Mouse (Mus musculus) midbrain, embryonic 13.5 days (tissue): ENCODE measurements at regions not wholly inside any gene's neighbourhood (a gene's known extent, or its start where the extent isn't known, plus 50 kb on each side); places are given as distances from the start of the nearest gene placed in this dataset.

Experiments
- ATAC-seq: fragments of 200-750 bp; cut with Nextera tagmentation; 2 replicates; pipeline ENCODE4 v1.8.0; 2017; ENCODE audit warnings: mild to moderate bottlenecking, moderate TSS enrichment, moderate library complexity
- H3K27ac ChIP-seq: fragments of 300-500 bp; sonication (generic); 2 replicates; pipeline ENCODE4 v1.5.1; 2015; ENCODE audit warnings: inconsistent platforms, mild to moderate bottlenecking, moderate library complexity
- H3K27me3 ChIP-seq: fragments of 300-500 bp; sonication (generic); 2 replicates; pipeline ENCODE4 v1.6.1; 2015; ENCODE audit warnings: mild to moderate bottlenecking, inconsistent platforms
- H3K36me3 ChIP-seq: fragments of 300-500 bp; sonication (generic); 2 replicates; pipeline ENCODE4 v1.6.1; 2015; ENCODE audit warnings: mild to moderate bottlenecking, inconsistent platforms
- H3K4me1 ChIP-seq: fragments of 300-500 bp; sonication (generic); replicated peaks from 2 replicates; pipeline ENCODE4 v1.6.1; 2015; ENCODE audit warnings: inconsistent platforms
- H3K4me2 ChIP-seq: fragments of 300-500 bp; sonication (generic); replicated peaks from 2 replicates; pipeline ENCODE4 v1.6.1; 2015; ENCODE audit warnings: moderate library complexity, mild to moderate bottlenecking, inconsistent platforms
- H3K4me3 ChIP-seq: fragments of 300-500 bp; sonication (generic); replicated peaks from 2 replicates; pipeline ENCODE4 v1.5.1; 2015; ENCODE audit warnings: mild to moderate bottlenecking, inconsistent platforms
- H3K9ac ChIP-seq: fragments of 300-500 bp; sonication (generic); replicated peaks from 2 replicates; pipeline ENCODE4 v1.6.1; 2015; ENCODE audit warnings: mild to moderate bottlenecking, inconsistent platforms
- H3K9me3 ChIP-seq: fragments of 300-500 bp; sonication (generic); 2 replicates; pipeline ENCODE4 v1.6.1; 2016; ENCODE audit warnings: mild to moderate bottlenecking, inconsistent platforms
- WGBS: fragments of 180-500 bp; shearing (Covaris S2); methylation state at CpG from one replicate; pipeline ENCODE4 v1.1.7; 2015; 5-methylcytosine and 5-hydroxymethylcytosine counted together

DNA sequence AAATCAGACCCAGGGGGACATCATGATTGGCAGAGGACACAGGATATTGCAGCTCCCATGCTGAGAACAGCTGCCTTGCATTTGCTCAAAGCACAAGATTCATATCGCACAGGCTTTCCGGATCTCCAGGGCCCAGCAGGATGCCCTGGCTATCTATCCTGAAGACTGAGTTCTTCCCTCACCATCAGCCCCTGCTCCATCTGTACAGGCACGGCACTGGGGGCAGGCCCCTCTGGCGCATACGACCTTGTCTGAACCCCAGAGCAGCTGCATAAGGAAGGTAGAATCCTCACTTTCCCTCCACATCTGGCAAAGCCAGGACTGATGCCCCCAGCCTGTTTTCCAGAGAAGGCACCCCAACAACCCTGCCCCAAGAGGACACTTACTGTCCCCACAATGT lies 266.8 kb downstream of the Tns1 start:
- Histone ChIP-seq H3K4me3 (no peak overlapping the region), H3K27me3 (no peaks in the 10 kb centered on the region), H3K4me1 (peaks cover 10% of the 10 kb centered on the region), H3K27ac (no peak overlapping the region), H3K36me3 (no peaks in the 10 kb centered on the region), H3K9me3 (no peaks in the 10 kb centered on the region), H3K9ac (no peak overlapping the region), H3K4me2 (no peak overlapping the region)
- WGBS: 63% methylated on average over 5 of the region's 5 CpGs
- no peak for ATAC-seq

DNA sequence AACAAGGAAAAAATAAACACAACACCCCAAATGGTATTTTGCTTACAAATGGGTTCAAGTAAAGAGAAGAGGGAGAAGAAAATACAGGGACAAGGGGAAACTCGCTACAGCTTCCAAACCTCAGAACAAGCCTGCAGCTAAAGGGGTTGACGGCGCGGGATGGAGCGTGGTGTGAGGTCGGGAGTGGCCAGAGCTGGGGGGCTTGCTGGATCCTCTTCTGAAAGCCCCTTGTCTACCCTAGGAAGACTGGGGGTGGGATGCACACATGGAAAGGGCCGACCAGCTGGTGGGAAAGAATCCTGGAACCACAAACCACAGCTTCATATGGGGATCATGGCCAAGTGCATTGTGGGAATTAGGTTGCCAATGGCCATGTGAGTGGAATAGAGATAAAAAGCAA lies 267.4 kb downstream of the Tns1 start:
- Histone ChIP-seq H3K27ac (no peak overlapping the region), H3K36me3 (no peaks in the 10 kb centered on the region), H3K9me3 (no peaks in the 10 kb centered on the region), H3K4me2 (no peak overlapping the region), H3K4me3 (no peak overlapping the region), H3K27me3 (no peaks in the 10 kb centered on the region), H3K9ac (no peak overlapping the region), H3K4me1 (peaks cover 8% of the 10 kb centered on the region)
- 92% methylated on average over 7 of the region's 7 CpGs for WGBS
- ATAC-seq: no peak

DNA sequence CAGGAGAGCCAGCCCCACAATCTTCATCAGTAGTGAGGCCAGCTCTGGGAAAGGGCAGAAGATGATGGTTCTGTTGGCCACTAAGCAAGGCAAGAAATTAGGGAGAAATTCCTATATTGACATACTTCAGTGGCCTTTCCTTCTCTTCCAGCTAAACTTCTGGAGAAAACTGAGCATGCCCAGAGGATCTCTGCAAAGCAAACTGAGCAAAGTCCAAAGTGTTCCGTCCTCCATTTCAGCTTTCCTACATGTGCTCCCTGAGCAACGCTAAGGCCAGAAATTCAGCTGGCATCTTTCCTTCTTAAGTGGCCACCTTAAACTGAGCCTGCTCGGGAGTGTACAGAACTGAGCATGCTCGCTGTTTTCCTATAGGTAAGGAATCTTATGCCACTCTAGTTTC lies 268.9 kb downstream of the Tns1 start:
- 90% methylated on average over 4 of the region's 4 CpGs for WGBS
- Histone ChIP-seq H3K27me3 (no peaks in the 10 kb centered on the region), H3K36me3 (no peaks in the 10 kb centered on the region), H3K27ac (no peak overlapping the region), H3K4me1 (peaks cover 15% of the 10 kb centered on the region), H3K4me3 (no peak overlapping the region), H3K4me2 (no peak overlapping the region), H3K9ac (no peak overlapping the region), H3K9me3 (no peaks in the 10 kb centered on the region)
- ATAC-seq: no peak

DNA sequence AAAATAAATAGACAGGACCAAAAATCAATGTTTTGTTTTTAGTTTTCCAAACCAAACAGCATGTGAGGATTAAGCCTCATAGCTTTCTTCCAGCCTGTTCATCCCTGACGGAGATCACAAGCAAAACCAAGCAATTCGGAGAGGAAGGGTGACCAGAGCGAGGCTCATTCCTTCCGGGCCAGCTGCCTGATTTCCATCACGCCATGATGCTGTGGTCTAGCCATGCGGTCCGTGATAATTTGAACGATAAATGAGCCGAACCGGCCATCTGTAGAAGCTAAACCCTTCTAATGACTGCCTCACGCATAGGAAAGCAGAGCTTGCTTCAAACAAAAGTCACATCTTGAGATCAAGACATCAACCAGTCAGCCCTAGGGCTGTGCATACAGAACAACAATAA lies 270.4 kb downstream of the Tns1 start:
- H3K9me3 ChIP-seq: no peaks in the 10 kb centered on the region
- no peak overlapping the region for H3K9ac ChIP-seq
- no peak for ATAC-seq
- WGBS: 45% methylated on average over 11 of the region's 11 CpGs
- peaks cover 23% of the 10 kb centered on the region for H3K4me1 ChIP-seq
- no peaks in the 10 kb centered on the region for H3K27me3 ChIP-seq
- H3K27ac ChIP-seq: no peak overlapping the region
- H3K36me3 ChIP-seq: no peaks in the 10 kb centered on the region
- no peak overlapping the region for H3K4me3 ChIP-seq
- H3K4me2 ChIP-seq: no peak overlapping the region

DNA sequence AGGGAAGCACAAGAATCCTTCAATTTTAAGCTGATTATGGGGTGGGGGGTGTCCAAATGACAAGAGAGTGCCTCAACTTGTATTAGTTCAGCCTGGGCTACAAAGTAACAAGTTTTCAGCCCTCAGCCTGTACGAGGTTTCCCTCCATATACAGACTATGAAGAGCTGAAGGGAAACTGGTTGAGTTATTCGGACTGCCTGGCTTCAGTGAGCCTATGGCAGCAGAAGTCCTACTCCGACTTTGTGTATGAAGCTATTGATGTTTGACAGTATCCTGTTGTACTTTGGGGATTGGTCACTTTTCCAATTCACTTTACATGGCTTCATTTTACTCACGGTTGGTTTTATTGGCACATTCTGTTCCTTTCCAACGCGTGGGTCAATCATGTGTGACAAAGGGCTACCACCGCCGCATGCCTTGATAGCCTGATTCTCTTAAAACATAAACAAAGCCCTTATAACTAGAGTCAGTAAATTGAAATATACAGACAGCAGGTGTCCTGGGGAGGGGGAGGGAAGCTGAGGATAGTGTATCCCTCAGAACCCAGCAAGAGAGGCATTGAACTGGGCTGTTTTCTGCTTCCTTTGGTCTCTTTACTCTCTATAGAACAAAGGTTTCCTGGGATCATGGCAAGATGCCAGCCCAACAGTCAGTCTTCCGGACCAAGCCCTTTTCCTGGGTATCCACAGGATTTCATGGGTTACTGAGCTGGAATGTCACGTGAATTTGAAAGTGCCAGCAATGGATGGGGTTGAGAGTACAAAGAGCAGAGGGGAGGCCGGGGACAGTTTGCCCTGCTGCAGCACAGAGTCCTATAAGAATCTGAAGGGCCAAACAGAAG lies 273.9 kb downstream of the Tns1 start:
- no peaks in the 10 kb centered on the region for H3K9me3 ChIP-seq
- H3K4me2 ChIP-seq: no peak overlapping the region
- H3K9ac ChIP-seq: no peak overlapping the region
- 29% methylated on average over 11 of the region's 11 CpGs for WGBS
- H3K4me3 ChIP-seq: no peak overlapping the region
- H3K27ac ChIP-seq: peak overlapping the region; percentile 35; the same call in 1 of the 2 replicates
- H3K27me3 ChIP-seq: peaks cover 4% of the 10 kb centered on the region; the same call in 1 of the 2 replicates
- peak; percentile 90 for ATAC-seq
- peaks cover 19% of the 10 kb centered on the region for H3K4me1 ChIP-seq
- no peaks in the 10 kb centered on the region for H3K36me3 ChIP-seq

DNA sequence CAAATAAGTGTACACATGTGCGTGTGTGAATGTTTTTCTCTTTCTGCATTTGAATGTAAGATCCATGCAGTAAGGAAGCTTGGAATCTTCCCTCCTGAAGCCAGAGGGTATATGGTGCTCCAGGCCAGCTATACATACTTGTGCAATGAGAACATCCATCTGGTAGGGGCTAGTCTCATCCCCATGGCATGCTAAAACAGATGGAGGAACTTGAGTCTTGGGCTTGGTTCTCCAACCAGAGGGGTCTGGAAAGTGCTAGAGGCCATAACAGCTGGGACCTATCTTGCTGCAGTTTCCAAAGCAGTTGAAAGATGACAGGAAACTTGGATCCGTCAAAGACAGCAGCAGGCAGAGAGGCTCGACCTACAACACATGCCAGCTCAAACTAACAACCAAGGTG lies 275.9 kb downstream of the Tns1 start:
- H3K4me3 ChIP-seq: no peak overlapping the region
- H3K27me3 ChIP-seq: peaks cover 4% of the 10 kb centered on the region; the same call in 1 of the 2 replicates
- peaks cover 15% of the 10 kb centered on the region for H3K4me1 ChIP-seq
- ATAC-seq: no peak
- WGBS: 93% methylated on average over 3 of the region's 3 CpGs
- H3K27ac ChIP-seq: no peak overlapping the region
- H3K4me2 ChIP-seq: no peak overlapping the region
- no peak overlapping the region for H3K9ac ChIP-seq
- no peaks in the 10 kb centered on the region for H3K9me3 ChIP-seq
- no peaks in the 10 kb centered on the region for H3K36me3 ChIP-seq

DNA sequence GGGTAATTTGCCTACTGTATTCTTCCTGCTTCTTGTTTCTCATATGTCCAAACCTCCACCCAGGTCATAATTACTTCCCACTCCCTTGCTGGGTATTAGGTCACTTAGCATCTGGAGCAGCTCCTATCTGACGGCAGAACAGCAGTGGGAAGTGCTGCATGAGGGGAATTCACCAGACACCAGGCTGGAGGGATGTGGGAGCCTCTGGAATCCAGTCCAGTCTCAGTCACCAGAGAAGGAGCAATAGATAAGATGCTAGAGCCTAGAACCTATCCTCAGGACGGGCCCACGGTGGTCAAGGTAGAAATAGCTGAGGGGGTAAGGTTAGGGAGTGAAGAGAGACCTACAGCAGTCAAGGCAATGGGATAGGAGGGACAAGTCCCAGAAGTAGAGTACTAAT lies 277.1 kb downstream of the Tns1 start:
- ATAC-seq: no peak
- Histone ChIP-seq H3K27ac (no peak overlapping the region), H3K4me2 (no peak overlapping the region), H3K4me3 (no peak overlapping the region), H3K9me3 (no peaks in the 10 kb centered on the region), H3K36me3 (no peaks in the 10 kb centered on the region), H3K4me1 (peaks cover 15% of the 10 kb centered on the region), H3K27me3 (peaks cover 4% of the 10 kb centered on the region; the same call in 1 of the 2 replicates), H3K9ac (no peak overlapping the region)
- WGBS: 87% methylated on average over 3 of the region's 3 CpGs

DNA sequence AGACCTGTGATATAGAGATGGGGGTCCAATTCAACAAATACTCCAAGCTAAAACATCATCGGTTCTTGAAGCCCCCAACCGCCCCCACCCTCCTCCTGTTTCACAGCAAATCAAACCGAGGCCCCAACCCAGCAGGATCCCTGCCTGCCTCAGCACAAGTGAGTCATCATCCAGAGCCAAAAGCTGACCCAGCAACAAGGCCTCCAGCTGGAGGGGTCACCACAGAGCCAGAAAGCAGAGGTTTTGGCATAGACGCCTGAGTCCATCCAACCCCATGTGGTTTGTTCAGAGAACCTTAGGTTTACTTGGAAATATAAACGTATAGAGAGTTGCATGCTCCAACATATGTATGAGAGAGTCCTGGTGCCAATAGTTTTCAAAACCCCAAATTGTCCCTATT lies 279.1 kb downstream of the Tns1 start:
- Histone ChIP-seq H3K4me2 (no peak overlapping the region), H3K27me3 (peaks cover 4% of the 10 kb centered on the region; the same call in 1 of the 2 replicates), H3K4me3 (no peak overlapping the region), H3K4me1 (peaks cover 6% of the 10 kb centered on the region; the same call in 1 of the 2 replicates), H3K36me3 (no peaks in the 10 kb centered on the region), H3K9ac (no peak overlapping the region), H3K9me3 (no peaks in the 10 kb centered on the region), H3K27ac (no peak overlapping the region)
- no peak for ATAC-seq
- WGBS: 82% methylated on average over 5 of the region's 5 CpGs

DNA sequence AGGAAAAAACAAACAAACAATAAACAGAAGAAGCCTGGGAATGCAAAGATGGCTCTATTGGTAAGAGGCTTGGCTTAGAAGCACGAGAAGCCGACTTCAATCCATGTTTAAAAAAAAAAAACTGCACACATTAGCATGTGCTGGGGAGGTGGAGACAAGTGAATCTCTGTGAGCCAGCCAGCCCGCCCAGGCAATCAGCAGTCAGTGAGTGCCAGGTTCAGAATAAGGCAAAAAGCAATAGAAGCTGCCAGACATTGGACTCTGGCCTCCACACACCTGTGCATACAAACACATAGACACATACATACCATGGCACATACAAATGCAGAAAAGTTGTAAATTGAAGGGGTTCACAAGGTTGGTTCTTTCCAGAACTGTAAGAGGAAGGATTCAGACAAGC lies 279.7 kb downstream of the Tns1 start:
- WGBS: 79% methylated on average over 3 of the region's 3 CpGs
- no peaks in the 10 kb centered on the region for H3K9me3 ChIP-seq
- no peak overlapping the region for H3K4me2 ChIP-seq
- no peaks in the 10 kb centered on the region for H3K36me3 ChIP-seq
- no peak overlapping the region for H3K27ac ChIP-seq
- no peak for ATAC-seq
- no peak overlapping the region for H3K4me3 ChIP-seq
- peaks cover under 1% of the 10 kb centered on the region; the same call in 1 of the 2 replicates for H3K4me1 ChIP-seq
- peaks cover 4% of the 10 kb centered on the region; the same call in 1 of the 2 replicates for H3K27me3 ChIP-seq
- no peak overlapping the region for H3K9ac ChIP-seq

DNA sequence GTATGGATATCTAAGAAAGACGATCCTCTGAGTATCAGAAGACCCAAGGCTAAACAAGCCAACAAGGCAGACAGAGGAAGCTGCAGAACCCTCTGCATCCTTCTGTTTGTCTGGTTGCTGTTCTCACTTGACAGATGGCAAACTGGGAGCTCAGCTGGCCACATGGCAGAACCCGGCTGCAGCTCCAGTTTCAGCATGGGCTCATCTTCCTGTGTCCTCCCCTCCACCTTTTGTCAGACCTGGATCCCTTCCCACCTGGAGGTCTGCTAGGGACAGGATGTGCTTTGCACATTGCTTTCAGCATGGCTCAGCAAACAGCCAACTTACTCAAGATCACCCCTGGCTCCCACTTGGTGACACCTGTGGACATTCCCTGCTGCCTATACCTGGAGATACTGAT lies 284.9 kb downstream of the Tns1 start:
- no peak for ATAC-seq
- Histone ChIP-seq H3K9ac (no peak overlapping the region), H3K4me2 (no peak overlapping the region), H3K4me1 (no peaks in the 10 kb centered on the region), H3K27ac (no peak overlapping the region), H3K4me3 (no peak overlapping the region), H3K36me3 (no peaks in the 10 kb centered on the region), H3K27me3 (no peaks in the 10 kb centered on the region), H3K9me3 (no peaks in the 10 kb centered on the region)
- 83% methylated on average over 2 of the region's 2 CpGs for WGBS

DNA sequence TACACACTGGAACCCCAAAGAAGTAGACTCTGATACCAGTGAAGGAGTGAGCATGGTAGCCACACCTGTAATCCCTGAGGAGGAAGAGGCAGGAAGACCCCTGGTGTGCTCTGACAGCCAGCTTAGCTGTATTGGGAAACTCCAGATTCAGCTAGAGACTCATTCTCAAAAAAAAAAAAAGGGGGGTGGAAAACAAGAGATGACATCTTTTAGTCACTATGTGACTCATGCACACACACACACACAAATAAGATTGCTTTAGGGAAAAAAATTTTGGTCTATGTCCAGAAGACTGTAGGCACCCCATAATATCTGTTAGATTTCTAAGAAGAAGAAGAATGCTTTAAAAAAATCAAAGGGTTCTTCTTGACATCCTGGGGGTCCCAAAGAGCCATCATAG lies 287.6 kb downstream of the Tns1 start:
- Histone ChIP-seq H3K27ac (no peak overlapping the region), H3K4me3 (no peak overlapping the region), H3K4me2 (no peak overlapping the region), H3K4me1 (no peaks in the 10 kb centered on the region), H3K36me3 (no peaks in the 10 kb centered on the region), H3K9ac (no peak overlapping the region), H3K27me3 (no peaks in the 10 kb centered on the region), H3K9me3 (no peaks in the 10 kb centered on the region)
- no peak for ATAC-seq

DNA sequence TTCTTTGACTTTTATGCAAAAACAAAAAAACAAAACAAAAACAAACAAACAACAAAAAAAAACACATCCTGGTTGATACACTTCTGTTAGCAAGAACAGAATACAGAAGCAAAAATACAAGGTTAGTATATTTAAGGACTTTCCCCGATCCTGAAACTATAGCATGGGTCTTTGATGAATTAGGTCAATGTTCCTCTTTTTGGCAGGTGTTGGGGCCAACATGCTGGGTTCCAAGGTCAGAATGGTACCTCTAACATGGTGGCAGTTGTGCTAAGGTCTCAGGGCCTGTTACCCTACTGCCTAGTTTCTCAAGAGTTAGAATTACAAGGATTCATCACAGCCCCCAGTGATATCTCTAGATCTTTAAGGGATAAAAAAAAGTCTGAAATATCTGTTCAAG lies 289.7 kb downstream of the Tns1 start:
- no peak for ATAC-seq
- no peak overlapping the region for H3K4me2 ChIP-seq
- no peaks in the 10 kb centered on the region for H3K4me1 ChIP-seq
- H3K9ac ChIP-seq: no peak overlapping the region
- no peak overlapping the region for H3K4me3 ChIP-seq
- H3K9me3 ChIP-seq: no peaks in the 10 kb centered on the region
- no peaks in the 10 kb centered on the region for H3K36me3 ChIP-seq
- no peaks in the 10 kb centered on the region for H3K27me3 ChIP-seq
- H3K27ac ChIP-seq: no peak overlapping the region
- WGBS: 95% methylated on average over 1 of the region's 1 CpGs
